In genomic region chr4:68022891-68023303, GRCm38 (mm10) we compare ENCODE assay signal across 10 mouse cellular contexts.
DNase-seq lines count a peak whose midpoint lies in the region; ATAC-seq lines count a peak whose summit lies in the region.
"Had no signal": no experiment of that assay in that cellular context is flagged by ENCODE, and none has a peak within 500 bp of the region (broad histone marks: within the 10 kb centered on the region; RNA-seq: fewer than 3 reads in every experiment).

No protein-coding gene starts in this region.

- H3K36me3 ChIP-seq in embryonic facial prominence, embryonic 11.5 days (replicated peaks; ENCODE audit: control insufficient read depth, insufficient read depth, low read depth, low read length), result no peaks in the 10 kb centered on the region
- no peaks in the 10 kb centered on the region for H3K36me3 ChIP-seq in hindbrain, embryonic 15.5 days
- H3K36me3 ChIP-seq in midbrain, embryonic 16.5 days (ENCODE audit: control insufficient read depth, insufficient read depth, low read length), result no peaks in the 10 kb centered on the region
- H3K36me3 ChIP-seq: embryonic facial prominence, embryonic 13.5 days had no signal

- no peak overlapping the region for H3K27ac ChIP-seq in embryonic facial prominence, embryonic 11.5 days (replicated peaks; ENCODE audit: low read depth, low read length)
- H3K27ac ChIP-seq in hindbrain, embryonic 15.5 days (replicated peaks), result no peak overlapping the region; the same call in 1 of the 2 replicates
- peak overlapping the region; percentile 44; the same call in 1 of the 2 replicates for H3K27ac ChIP-seq in midbrain, embryonic 16.5 days (ENCODE audit: low read length)
- H3K27ac ChIP-seq: embryonic facial prominence, embryonic 13.5 days had no signal

- H3K4me3 ChIP-seq in embryonic facial prominence, embryonic 11.5 days (ENCODE audit: low read depth, low read length), result no peak overlapping the region
- H3K4me3 ChIP-seq in hindbrain, embryonic 15.5 days, result no peak overlapping the region
- no peak overlapping the region for H3K4me3 ChIP-seq in midbrain, embryonic 16.5 days (ENCODE audit: low read depth, low read length)
- H3K4me3 ChIP-seq: embryonic facial prominence, embryonic 13.5 days; myocyte had no signal

- no peaks in the 10 kb centered on the region for H3K27me3 ChIP-seq in embryonic facial prominence, embryonic 11.5 days (ENCODE audit: control insufficient read depth, insufficient read depth, low read length)
- H3K27me3 ChIP-seq in hindbrain, embryonic 15.5 days, result no peaks in the 10 kb centered on the region
- H3K27me3 ChIP-seq in midbrain, embryonic 16.5 days (ENCODE audit: control insufficient read depth, insufficient read depth, low read depth, low read length), result no peaks in the 10 kb centered on the region
- H3K27me3 ChIP-seq: embryonic facial prominence, embryonic 13.5 days had no signal

- WGBS in embryonic facial prominence, embryonic 11.5 days, result 9% methylated on average over 2 of the region's 2 CpGs
- WGBS in hindbrain, embryonic 15.5 days, result 8% methylated on average over 2 of the region's 2 CpGs
- 11% methylated on average over 2 of the region's 2 CpGs for WGBS in midbrain, embryonic 16.5 days

- H3K4me2 ChIP-seq in embryonic facial prominence, embryonic 11.5 days (ENCODE audit: low read depth, low read length), result no peak overlapping the region
- H3K4me2 ChIP-seq in hindbrain, embryonic 15.5 days, result no peak overlapping the region
- no peak overlapping the region for H3K4me2 ChIP-seq in midbrain, embryonic 16.5 days (ENCODE audit: low read length)
- H3K4me2 ChIP-seq: embryonic facial prominence, embryonic 13.5 days had no signal

- no peak overlapping the region for H3K9ac ChIP-seq in embryonic facial prominence, embryonic 11.5 days (replicated peaks; ENCODE audit: low read length)
- no peak overlapping the region for H3K9ac ChIP-seq in hindbrain, embryonic 15.5 days
- H3K9ac ChIP-seq in midbrain, embryonic 16.5 days (ENCODE audit: low read depth, low read length), result no peak overlapping the region
- H3K9ac ChIP-seq: embryonic facial prominence, embryonic 13.5 days had no signal

- no peaks in the 10 kb centered on the region for H3K4me1 ChIP-seq in embryonic facial prominence, embryonic 11.5 days (ENCODE audit: control insufficient read depth, insufficient read depth, low read length)
- 0 out of 2 replicates have a peak, but pooled peaks cover 5% of the 10 kb centered on the region for H3K4me1 ChIP-seq in hindbrain, embryonic 15.5 days (replicated peaks)
- H3K4me1 ChIP-seq in midbrain, embryonic 16.5 days (ENCODE audit: control insufficient read depth, insufficient read depth, low read length), result peaks cover 3% of the 10 kb centered on the region; the same call in 1 of the 2 replicates
- H3K4me1 ChIP-seq: embryonic facial prominence, embryonic 13.5 days had no signal

- DNase-seq in ES-CJ7 (ENCODE audit: low read depth, low spot score), result peak; percentile 75
- peak; percentile 26 for DNase-seq in adrenal gland, postnatal 10 days
- DNase-seq in embryonic facial prominence, embryonic 11.5 days (ENCODE audit: low spot score), result peak; percentile 42
- DNase-seq in left cerebral cortex, adult 8-10 months (ENCODE audit: low spot score in 2 of 2), result peak; percentile 34 to 47
- DNase-seq in thymus, postnatal 36 days, result no peak

- no peaks in the 10 kb centered on the region for H3K9me3 ChIP-seq in embryonic facial prominence, embryonic 11.5 days (replicated peaks; ENCODE audit: control insufficient read depth, low read length)
- no peaks in the 10 kb centered on the region for H3K9me3 ChIP-seq in hindbrain, embryonic 15.5 days
- H3K9me3 ChIP-seq in midbrain, embryonic 16.5 days (replicated peaks; ENCODE audit: control insufficient read depth, low read length, poor library complexity, severe bottlenecking), result no peaks in the 10 kb centered on the region
- H3K9me3 ChIP-seq: embryonic facial prominence, embryonic 13.5 days had no signal

- ATAC-seq in embryonic facial prominence, embryonic 11.5 days (replicated peaks; ENCODE audit: insufficient number of reproducible peaks, low FRiP score, low TSS enrichment, low read depth), result peak; percentile 56; the same call in 1 of the 2 replicates
- peak; percentile 87 for ATAC-seq in hindbrain, embryonic 15.5 days (ENCODE audit: low FRiP score, low read depth)
- peak; percentile 94 for ATAC-seq in midbrain, embryonic 16.5 days
- ATAC-seq in erythroid progenitor cell, adult 5-6 weeks (replicated peaks; ENCODE audit: low FRiP score, poor library complexity, severe bottlenecking), result no peak

Comparison
In these comparisons a context has a peak if more than half of its experiments do, and no peak if none do; other contexts are left out.
1. DNase-seq: peak in ES-CJ7 (single experiment), adrenal gland, postnatal 10 days (single experiment), embryonic facial prominence, embryonic 11.5 days (single experiment) and left cerebral cortex, adult 8-10 months (2 of 2); none in thymus, postnatal 36 days (0 of 2).